Mouse (Mus musculus) C2C12 (cell line): Measurements from ENCODE around the gene Lamb2.

Source experiments
- CEBPB ChIP-seq: IDR thresholded peaks from one replicate; pipeline ENCODE4 v1.6.1; 2011; ENCODE audit warnings: low read depth, mild to moderate bottlenecking, control low read depth, moderate library complexity
- CTCF ChIP-seq: IDR thresholded peaks from one replicate; pipeline ENCODE4 v1.5.1; 2011; ENCODE audit not compliant: control insufficient read depth, insufficient read depth, insufficient read length
- FOSL1 ChIP-seq: IDR thresholded peaks from one replicate; pipeline ENCODE4 v1.8.0; 2011; ENCODE audit warnings: mild to moderate bottlenecking, low read length; ENCODE audit not compliant: poor library complexity, insufficient read depth, severe bottlenecking
- MAX ChIP-seq: IDR thresholded peaks from one replicate; pipeline ENCODE4 v1.6.1; 2011; ENCODE audit warnings: mild to moderate bottlenecking, control low read depth
- MYOD1 ChIP-seq: IDR thresholded peaks from one replicate; pipeline ENCODE4 v1.6.1; 2011; ENCODE audit warnings: low read depth; ENCODE audit not compliant: control insufficient read depth, insufficient read length
- MYOG ChIP-seq: IDR thresholded peaks from one replicate; pipeline ENCODE4 v1.6.1; 2011; ENCODE audit not compliant: control insufficient read depth, insufficient read length; ENCODE audit errors: extremely low read depth
- USF1 ChIP-seq: IDR thresholded peaks from one replicate; pipeline ENCODE4 v1.6.1; 2011; ENCODE audit warnings: low read depth, mild to moderate bottlenecking, control low read depth, moderate library complexity

- TF ChIP-seq MYOG (no peak), MAX (no peak), CTCF (no peak), USF1 (no peak), MYOD1 (no peak), FOSL1 (no peak), CEBPB (no peak)
Observed at GRCm38 (mm10) chr9:108449860-108450259, 29.7 kb upstream of the Lamb2 start.
